Mouse (Mus musculus): ENCODE measurements around the gene Prkar1b.

- TF ChIP-seq CTCF (IDR thresholded peaks at IDR 0.05; ENCODE audit: control insufficient read depth, insufficient read depth, insufficient replicate concordance, low read depth, low read length) (no peak), POLR2A (IDR thresholded peaks at IDR 0.05; ENCODE audit: control insufficient read depth, low read depth, low read length) (no peak)
Measured at GRCm38 (mm10) chr5:139046636-139047035, 103.2 kb downstream of the Prkar1b start.

Measured in testis, adult 2 months (tissue).